Mouse (Mus musculus) neural tube, embryonic 12.5 days (tissue): ENCODE results near the gene Ranbp2. TPM values are rescaled to one million over a fixed set of nuclear protein-coding genes. Genes with fewer than 3 reads are reported as not detected.
A peak's percentile ranks its signal among the peaks of the same experiment; 100 is the strongest.

ENCODE experiments used
- ATAC-seq: fragments of 200-750 bp; cut with Nextera tagmentation; 2 replicates; pipeline ENCODE4 v1.8.0; 2017; ENCODE audit warnings: low read depth, mild to moderate bottlenecking, moderate TSS enrichment, moderate library complexity; ENCODE audit not compliant: low FRiP score
- H3K27ac ChIP-seq: fragments of 300-500 bp; sonication (generic); 2 replicates; pipeline ENCODE4 v1.5.1; 2016
- H3K27me3 ChIP-seq: fragments of 300-500 bp; sonication (generic); replicated peaks from 2 replicates; pipeline ENCODE4 v1.6.1; 2016; ENCODE audit warnings: mild to moderate bottlenecking
- H3K36me3 ChIP-seq: fragments of 300-500 bp; sonication (generic); 2 replicates; pipeline ENCODE4 v1.6.1; 2016; ENCODE audit warnings: mild to moderate bottlenecking
- H3K4me1 ChIP-seq: fragments of 300-500 bp; sonication (generic); 2 replicates; pipeline ENCODE4 v1.6.1; 2016
- H3K4me2 ChIP-seq: fragments of 300-500 bp; sonication (generic); replicated peaks from 2 replicates; pipeline ENCODE4 v1.6.1; 2016; ENCODE audit warnings: mild to moderate bottlenecking
- H3K4me3 ChIP-seq: fragments of 300-500 bp; sonication (generic); 2 replicates; pipeline ENCODE4 v1.5.1; 2016
- H3K9ac ChIP-seq: fragments of 300-500 bp; sonication (generic); 2 replicates; pipeline ENCODE4 v1.6.1; 2016; ENCODE audit warnings: mild to moderate bottlenecking
- H3K9me3 ChIP-seq: fragments of 300-500 bp; sonication (generic); 2 replicates; pipeline ENCODE4 v1.6.1; 2016; ENCODE audit warnings: mild to moderate bottlenecking
- WGBS: fragments of 180-500 bp; shearing (Covaris S2); methylation state at CpG from one replicate; pipeline ENCODE4 v1.1.7; 2016; 5-methylcytosine and 5-hydroxymethylcytosine counted together
- polyA plus RNA-seq: library from polyadenylated mRNA; unstranded; fragments of >200 nt; fragmentation: Nextera tagmentation; extraction: Ambion mirVana; gene quantifications from 2 replicates; pipeline ENCODE4 v1.2.1, GENCODE M21; 2016

Gene Ranbp2
- polyA plus RNA-seq, 1 experiment from 2014 or later, result 22.7 TPM

DNA sequence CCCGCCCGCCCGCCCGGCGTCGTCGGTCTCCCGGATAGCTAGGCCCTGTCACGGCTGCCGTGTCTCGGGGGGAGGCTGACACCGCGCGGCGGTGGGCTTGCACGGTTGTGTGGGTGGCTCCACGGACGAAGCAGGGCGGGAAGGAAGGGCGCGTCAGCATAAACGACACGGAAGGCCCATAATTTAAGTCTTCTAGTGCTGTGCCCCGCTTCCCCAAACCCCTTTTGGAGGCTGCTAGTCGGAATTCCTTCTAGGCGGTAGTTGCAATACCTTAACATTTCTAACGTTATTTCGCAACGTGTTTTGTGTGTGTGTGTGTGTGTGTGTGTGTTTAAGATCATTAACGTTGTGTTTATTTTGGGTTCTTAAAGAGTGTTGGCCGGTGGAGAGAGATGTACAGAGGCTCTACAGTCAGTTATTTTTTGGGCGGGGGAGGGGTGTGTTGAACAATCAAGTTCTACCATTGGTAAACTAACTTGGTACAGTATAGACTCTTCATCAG lies 611 bp downstream of the Ranbp2 start:
- H3K9me3 ChIP-seq, result no peaks in the 10 kb centered on the region
- ATAC-seq, result no peak; the same call in 1 of the 2 replicates
- H3K36me3 ChIP-seq, result peaks cover 2% of the 10 kb centered on the region; the same call in 1 of the 2 replicates
- H3K9ac ChIP-seq, result peak overlapping the region; percentile 96
- no peaks in the 10 kb centered on the region for H3K4me1 ChIP-seq
- under 1% methylated on average over 32 of the region's 32 CpGs for WGBS
- no peaks in the 10 kb centered on the region for H3K27me3 ChIP-seq
- peak overlapping the region; percentile 98 for H3K4me3 ChIP-seq
- H3K27ac ChIP-seq, result peak overlapping the region; percentile 87
- peak overlapping the region; percentile 71 for H3K4me2 ChIP-seq

DNA sequence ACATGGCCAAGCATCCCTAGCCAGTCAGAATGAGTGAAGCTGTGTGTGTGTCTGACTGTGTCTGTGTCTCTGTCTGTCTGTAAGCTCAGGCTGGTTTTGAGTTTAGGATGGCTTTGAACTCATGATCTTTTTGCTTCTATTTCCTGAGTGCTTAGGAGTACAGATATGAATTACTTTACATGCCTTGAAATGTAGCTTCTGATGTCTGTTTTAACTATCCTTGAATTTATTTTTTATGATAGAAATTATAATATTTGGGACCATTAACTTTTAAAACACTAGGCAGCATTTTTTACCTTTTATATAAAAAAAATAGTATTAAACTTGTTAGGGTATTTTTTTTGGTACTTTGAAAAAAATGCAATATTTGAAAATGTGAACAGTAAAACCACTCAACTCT lies 4.9 kb downstream of the Ranbp2 start:
- no peak overlapping the region for H3K27ac ChIP-seq
- H3K27me3 ChIP-seq, result no peaks in the 10 kb centered on the region
- no peak overlapping the region for H3K9ac ChIP-seq
- ATAC-seq, result no peak
- H3K4me1 ChIP-seq, result no peaks in the 10 kb centered on the region
- H3K9me3 ChIP-seq, result no peaks in the 10 kb centered on the region
- no peak overlapping the region for H3K4me2 ChIP-seq
- H3K4me3 ChIP-seq, result no peak overlapping the region
- H3K36me3 ChIP-seq, result peaks cover 30% of the 10 kb centered on the region

DNA sequence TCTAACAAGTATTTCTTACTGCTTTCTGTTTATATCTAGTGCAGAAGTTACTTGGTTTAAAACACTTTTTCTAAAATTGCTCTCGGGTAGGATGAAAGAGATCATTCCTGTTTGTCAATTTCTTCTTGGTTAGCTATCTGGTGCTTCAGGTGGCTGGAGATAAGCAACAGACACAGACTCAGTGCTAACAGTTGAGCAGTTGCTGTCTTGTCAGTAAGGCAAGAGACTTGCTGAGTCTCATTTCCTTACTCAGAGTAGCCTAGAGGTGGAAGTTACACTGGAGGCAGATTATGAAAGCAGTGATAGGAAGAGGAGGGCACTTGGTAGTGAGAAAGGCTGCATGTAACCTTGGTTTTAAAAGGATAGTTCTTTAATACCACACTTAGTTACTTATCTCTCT lies 5.5 kb downstream of the Ranbp2 start:
- Histone ChIP-seq H3K9ac (no peak overlapping the region), H3K27ac (no peak overlapping the region), H3K9me3 (no peaks in the 10 kb centered on the region), H3K27me3 (no peaks in the 10 kb centered on the region), H3K4me1 (no peaks in the 10 kb centered on the region), H3K4me2 (no peak overlapping the region), H3K36me3 (peaks cover 32% of the 10 kb centered on the region), H3K4me3 (no peak overlapping the region)
- ATAC-seq, result no peak
- 91% methylated on average over 1 of the region's 1 CpGs for WGBS

DNA sequence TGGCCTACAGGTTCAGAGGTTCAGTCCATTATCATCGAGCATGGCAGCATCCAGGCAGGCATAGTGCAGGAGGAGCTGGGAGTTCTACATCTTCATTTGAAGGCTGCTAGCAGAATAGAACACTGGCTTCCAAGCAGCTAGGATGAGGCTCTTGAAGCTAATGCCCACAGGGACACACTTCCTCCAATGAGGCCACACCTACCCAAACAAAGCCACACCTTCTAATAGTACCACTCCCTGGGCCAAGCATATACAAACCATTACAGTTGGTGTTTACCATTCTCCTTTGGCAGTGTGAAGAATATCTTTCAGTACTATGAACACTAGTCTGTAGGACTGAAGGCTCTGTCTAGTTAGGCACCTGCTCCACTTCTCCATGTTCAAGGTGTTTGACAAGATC lies 13.2 kb downstream of the Ranbp2 start:
- H3K4me3 ChIP-seq, result no peak overlapping the region
- H3K27ac ChIP-seq, result no peak overlapping the region
- H3K27me3 ChIP-seq, result no peaks in the 10 kb centered on the region
- no peaks in the 10 kb centered on the region for H3K9me3 ChIP-seq
- no peaks in the 10 kb centered on the region for H3K4me1 ChIP-seq
- H3K4me2 ChIP-seq, result no peak overlapping the region
- no peak for ATAC-seq
- 97% methylated on average over 1 of the region's 1 CpGs for WGBS
- H3K9ac ChIP-seq, result no peak overlapping the region
- H3K36me3 ChIP-seq, result peaks cover 50% of the 10 kb centered on the region

DNA sequence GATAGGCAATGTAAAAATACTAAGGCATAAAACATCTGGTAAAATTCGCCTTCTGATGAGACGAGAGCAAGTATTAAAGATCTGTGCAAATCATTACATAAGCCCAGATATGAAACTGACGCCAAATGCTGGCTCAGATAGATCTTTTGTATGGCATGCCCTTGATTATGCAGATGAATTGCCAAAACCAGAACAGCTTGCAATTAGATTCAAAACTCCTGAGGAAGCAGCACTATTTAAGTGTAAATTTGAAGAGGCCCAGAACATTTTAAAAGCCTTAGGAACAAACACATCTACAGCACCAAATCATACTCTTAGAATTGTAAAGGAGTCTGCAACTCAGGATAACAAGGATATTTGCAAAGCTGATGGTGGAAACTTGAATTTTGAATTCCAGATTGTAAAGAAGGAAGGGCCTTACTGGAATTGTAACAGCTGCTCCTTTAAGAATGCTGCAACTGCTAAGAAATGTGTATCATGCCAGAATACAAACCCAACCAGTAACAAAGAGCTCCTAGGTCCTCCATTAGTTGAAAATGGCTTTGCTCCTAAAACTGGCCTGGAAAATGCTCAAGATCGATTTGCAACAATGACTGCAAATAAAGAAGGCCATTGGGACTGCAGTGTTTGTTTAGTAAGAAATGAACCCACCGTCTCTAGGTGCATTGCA lies 30.5 kb downstream of the Ranbp2 start:
- WGBS, result 94% methylated on average over 5 of the region's 5 CpGs
- Histone ChIP-seq H3K4me1 (no peaks in the 10 kb centered on the region), H3K4me3 (no peak overlapping the region), H3K9me3 (no peaks in the 10 kb centered on the region), H3K9ac (no peak overlapping the region), H3K36me3 (peaks cover 48% of the 10 kb centered on the region), H3K27ac (no peak overlapping the region), H3K4me2 (no peak overlapping the region), H3K27me3 (no peaks in the 10 kb centered on the region)
- no peak for ATAC-seq

DNA sequence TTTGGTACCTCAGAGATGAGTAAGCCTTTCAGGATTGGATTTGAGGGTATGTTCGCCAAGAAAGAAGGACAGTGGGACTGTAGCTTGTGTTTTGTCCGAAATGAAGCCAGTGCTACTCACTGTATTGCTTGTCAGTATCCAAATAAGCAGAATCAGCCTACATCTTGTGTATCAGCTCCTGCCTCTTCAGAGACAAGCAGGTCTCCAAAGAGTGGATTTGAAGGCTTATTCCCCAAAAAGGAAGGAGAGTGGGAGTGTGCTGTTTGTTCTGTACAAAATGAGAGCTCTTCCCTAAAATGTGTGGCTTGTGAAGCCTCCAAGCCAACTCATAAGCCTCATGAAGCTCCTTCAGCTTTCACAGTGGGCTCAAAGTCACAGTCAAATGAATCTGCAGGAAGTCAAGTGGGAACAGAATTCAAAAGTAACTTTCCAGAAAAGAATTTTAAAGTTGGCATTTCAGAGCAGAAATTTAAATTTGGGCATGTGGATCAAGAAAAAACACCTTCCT lies 31.4 kb downstream of the Ranbp2 start:
- peaks cover 48% of the 10 kb centered on the region for H3K36me3 ChIP-seq
- no peak for ATAC-seq
- H3K4me1 ChIP-seq, result no peaks in the 10 kb centered on the region
- 94% methylated on average over 2 of the region's 2 CpGs for WGBS
- H3K27ac ChIP-seq, result no peak overlapping the region
- no peaks in the 10 kb centered on the region for H3K9me3 ChIP-seq
- H3K9ac ChIP-seq, result no peak overlapping the region
- no peak overlapping the region for H3K4me3 ChIP-seq
- no peaks in the 10 kb centered on the region for H3K27me3 ChIP-seq
- H3K4me2 ChIP-seq, result no peak overlapping the region

DNA sequence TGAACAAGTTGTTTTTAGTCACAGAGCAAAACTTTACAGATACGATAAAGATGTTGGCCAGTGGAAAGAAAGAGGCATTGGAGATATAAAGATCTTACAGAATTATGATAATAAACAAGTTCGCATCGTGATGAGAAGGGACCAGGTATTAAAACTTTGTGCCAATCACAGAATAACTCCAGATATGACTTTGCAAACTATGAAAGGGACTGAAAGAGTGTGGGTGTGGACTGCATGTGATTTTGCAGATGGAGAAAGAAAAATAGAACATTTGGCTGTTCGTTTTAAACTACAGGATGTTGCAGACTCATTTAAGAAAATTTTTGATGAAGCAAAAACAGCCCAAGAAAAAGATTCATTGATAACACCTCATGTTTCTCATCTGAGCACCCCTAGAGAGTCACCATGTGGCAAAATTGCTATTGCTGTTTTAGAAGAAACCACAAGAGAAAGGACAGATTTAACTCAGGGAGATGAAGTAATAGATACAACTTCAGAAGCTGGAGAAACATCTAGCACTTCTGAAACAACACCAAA lies 33.3 kb downstream of the Ranbp2 start:
- WGBS, result 97% methylated on average over 4 of the region's 4 CpGs
- Histone ChIP-seq H3K9me3 (no peaks in the 10 kb centered on the region), H3K27ac (no peak overlapping the region), H3K4me3 (no peak overlapping the region), H3K36me3 (peaks cover 55% of the 10 kb centered on the region), H3K27me3 (no peaks in the 10 kb centered on the region), H3K9ac (no peak overlapping the region), H3K4me1 (no peaks in the 10 kb centered on the region), H3K4me2 (no peak overlapping the region)
- no peak for ATAC-seq

DNA sequence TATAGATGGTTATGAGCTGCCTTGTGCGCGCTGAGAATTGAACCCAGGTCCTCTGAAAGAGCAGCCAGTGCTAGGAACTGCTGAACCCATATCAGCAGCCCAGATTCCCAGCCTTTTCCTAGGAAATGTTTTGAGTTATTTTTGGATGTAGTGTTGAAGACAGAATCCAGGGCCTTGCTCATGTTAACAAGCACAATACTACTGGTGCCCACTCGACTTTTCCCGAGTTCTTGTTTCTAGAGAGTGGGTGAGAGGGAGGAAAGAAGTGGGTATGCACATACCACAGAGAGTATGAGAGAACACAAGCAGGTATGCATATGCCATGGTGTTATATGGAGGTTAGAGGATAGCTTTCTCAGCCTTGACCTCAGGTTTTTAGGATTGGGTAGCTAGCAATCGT lies 44.3 kb downstream of the Ranbp2 start:
- Histone ChIP-seq H3K4me3 (no peak overlapping the region), H3K4me2 (no peak overlapping the region), H3K9ac (no peak overlapping the region), H3K9me3 (no peaks in the 10 kb centered on the region), H3K36me3 (peaks cover 47% of the 10 kb centered on the region), H3K27me3 (no peaks in the 10 kb centered on the region), H3K4me1 (no peaks in the 10 kb centered on the region), H3K27ac (no peak overlapping the region)
- WGBS, result 95% methylated on average over 5 of the region's 5 CpGs
- ATAC-seq, result no peak

DNA sequence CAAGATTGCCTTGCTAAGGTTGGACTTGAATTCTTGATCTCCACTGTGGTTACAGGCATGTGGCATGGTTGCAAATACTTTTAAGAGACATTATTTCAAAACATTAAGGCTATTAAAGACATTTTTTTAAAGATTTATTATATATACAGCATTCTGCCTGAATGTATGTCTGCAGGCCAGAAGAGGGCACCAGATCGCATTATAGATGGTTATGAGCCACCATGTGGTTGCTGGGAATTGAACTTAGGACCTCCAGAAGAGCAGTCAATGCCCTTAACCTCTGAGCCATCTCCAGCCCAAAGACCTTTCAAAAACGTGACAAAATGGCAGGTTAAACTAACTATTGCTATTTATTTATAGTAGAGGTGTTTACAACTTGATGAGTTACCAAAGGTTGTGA lies 48.9 kb downstream of the Ranbp2 start:
- ATAC-seq, result no peak
- Histone ChIP-seq H3K9me3 (no peaks in the 10 kb centered on the region), H3K4me2 (no peak overlapping the region), H3K9ac (no peak overlapping the region), H3K4me3 (no peak overlapping the region), H3K27ac (no peak overlapping the region), H3K27me3 (no peaks in the 10 kb centered on the region), H3K36me3 (peaks cover 37% of the 10 kb centered on the region), H3K4me1 (peaks cover 6% of the 10 kb centered on the region; the same call in 1 of the 2 replicates)
- WGBS, result 92% methylated on average over 2 of the region's 2 CpGs

DNA sequence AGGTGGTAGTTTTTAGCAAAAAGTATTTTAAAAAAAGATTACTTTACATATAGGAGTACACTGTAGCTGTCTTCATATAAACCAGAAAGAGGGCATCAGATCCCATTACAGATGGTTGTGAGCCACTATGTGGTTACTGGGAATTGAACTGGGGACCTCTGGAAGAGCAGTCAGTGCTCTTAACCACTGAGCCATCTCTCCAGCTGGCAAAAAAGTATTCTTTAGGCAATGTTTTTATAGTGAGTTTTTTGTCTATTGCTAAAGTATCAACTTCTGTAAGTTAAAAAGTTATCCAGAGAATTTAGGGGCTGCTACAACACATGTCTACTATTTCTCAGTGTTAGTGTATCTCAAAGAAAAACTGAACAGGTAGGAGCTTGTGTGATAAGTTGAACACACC lies 50.0 kb downstream of the Ranbp2 start:
- no peak overlapping the region for H3K4me3 ChIP-seq

DNA sequence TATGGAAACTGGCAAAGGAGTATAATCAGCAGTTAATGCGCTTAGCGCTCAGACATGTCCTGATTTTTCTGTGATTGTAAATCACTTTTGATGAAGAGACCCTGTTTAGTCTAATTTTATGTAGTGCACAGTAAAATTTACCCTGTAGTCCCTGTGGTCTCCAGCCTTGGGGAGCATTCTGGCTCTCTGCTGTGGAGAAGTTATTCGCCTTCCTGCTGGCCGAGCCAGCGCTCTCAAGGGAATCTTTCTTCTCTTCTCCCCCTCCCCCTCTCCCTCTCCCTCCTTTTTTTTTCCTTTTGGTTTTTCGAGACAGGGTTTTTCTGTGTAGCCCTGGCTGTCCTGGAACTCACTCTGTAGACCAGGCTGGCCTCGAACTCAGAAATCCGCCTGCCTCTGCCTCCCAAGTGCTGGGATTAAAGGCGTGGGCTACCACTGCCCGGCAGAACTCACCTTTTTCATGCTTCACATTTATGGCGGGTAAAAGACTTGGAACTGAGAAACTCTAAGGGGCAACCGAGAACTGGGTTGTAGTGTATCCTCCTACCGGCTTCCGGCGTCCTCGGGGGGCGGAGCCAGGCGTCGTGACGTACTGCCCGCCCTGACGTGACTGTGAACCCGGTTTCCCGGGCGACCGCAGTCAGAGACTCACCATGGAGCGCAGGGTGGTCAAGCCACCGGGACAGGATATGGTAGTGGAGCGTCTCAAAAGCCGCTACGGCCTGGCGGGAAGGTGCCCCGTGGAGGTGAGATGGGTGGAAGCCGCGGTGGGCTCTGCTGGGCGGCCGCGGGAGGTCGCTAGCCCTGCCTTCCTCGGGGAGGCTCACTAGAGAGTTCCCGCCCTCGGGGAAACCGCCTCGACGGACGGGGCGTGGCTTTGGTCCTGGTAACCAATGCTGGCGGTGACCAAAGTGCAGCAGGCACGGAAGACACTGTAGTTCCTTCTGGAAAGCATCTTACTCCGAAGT lies 50.9 kb downstream of the Ranbp2 start, which contains the start of gene Ccdc138:
Ccdc138 (plus strand) TSS at position 629 of the 965 bp plus-strand sequence.
- Histone ChIP-seq H3K4me1 (peaks cover 6% of the 10 kb centered on the region; the same call in 1 of the 2 replicates), H3K36me3 (peaks cover 20% of the 10 kb centered on the region), H3K27ac (peak within 1 kb of the TSS; percentile 37; the same call in 1 of the 2 replicates), H3K4me2 (peak within 1 kb of the TSS; percentile 65), H3K4me3 (peak within 1 kb of the TSS; percentile 63), H3K9me3 (no peaks in the 10 kb centered on the region), H3K27me3 (no peaks in the 10 kb centered on the region), H3K9ac (peak within 1 kb of the TSS; percentile 49)
- ATAC-seq, result peak; percentile 99
- WGBS, result 2% methylated on average over 50 of the region's 50 CpGs

More for the DNA sequence above, 50.0 kb downstream of the Ranbp2 start:
- Histone ChIP-seq H3K9ac (no peak overlapping the region), H3K27me3 (no peaks in the 10 kb centered on the region), H3K4me1 (peaks cover 6% of the 10 kb centered on the region; the same call in 1 of the 2 replicates), H3K27ac (no peak overlapping the region), H3K4me2 (peak overlapping the region; percentile 65), H3K9me3 (no peaks in the 10 kb centered on the region), H3K36me3 (peaks cover 27% of the 10 kb centered on the region)
- no peak for ATAC-seq

DNA sequence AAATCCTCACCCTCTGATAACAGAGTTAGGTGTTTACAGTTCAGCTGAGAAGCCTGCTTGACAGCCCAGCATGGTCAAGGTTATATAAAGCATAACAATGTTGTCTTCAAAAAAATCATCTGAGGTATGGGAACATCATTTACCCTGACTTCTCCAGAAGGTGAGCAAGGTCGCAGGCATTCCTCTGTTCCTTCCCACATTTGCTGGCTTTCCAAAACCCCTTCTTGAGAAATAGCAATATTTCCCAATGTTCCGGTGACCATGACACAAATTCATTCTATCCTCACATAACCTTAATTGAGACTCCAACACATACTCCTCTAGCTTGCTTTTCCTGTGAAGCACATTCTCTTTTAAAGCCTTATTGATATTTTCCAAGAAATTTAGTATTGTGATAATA lies 51.8 kb downstream of the Ranbp2 start:
- WGBS, result 59% methylated on average over 2 of the region's 2 CpGs
- Histone ChIP-seq H3K27ac (no peak overlapping the region), H3K4me1 (peaks cover 6% of the 10 kb centered on the region; the same call in 1 of the 2 replicates), H3K4me2 (peak overlapping the region; percentile 65), H3K36me3 (peaks cover 11% of the 10 kb centered on the region), H3K4me3 (peak overlapping the region; percentile 63), H3K9me3 (no peaks in the 10 kb centered on the region), H3K27me3 (no peaks in the 10 kb centered on the region), H3K9ac (peak overlapping the region; percentile 49)
- no peak for ATAC-seq
